Mouse (Mus musculus) heart, adult 2 months (tissue): ENCODE measurements around the gene Vamp1.

Experiments used
- CTCF ChIP-seq: fragments of 200-600 bp; IDR thresholded peaks from 2 replicates; pipeline ENCODE4 v1.8.1; 2022; ENCODE audit warnings: antibody characterized with exemption, mild to moderate bottlenecking, moderate library complexity
- EP300 ChIP-seq: fragments of 200-500 bp; IDR thresholded peaks from 2 replicates; pipeline ENCODE4 v1.6.1; 2011; ENCODE audit warnings: low read depth, low read length, control low read depth; ENCODE audit not compliant: insufficient read depth

- no peak for TF ChIP-seq CTCF
- no peak for TF ChIP-seq EP300
Observed at GRCm38 (mm10) chr6:125168086-125168485, 47.3 kb upstream of the Vamp1 start.
